ENCODE assay signal across 19 mouse cellular contexts in the genomic region with DNA sequence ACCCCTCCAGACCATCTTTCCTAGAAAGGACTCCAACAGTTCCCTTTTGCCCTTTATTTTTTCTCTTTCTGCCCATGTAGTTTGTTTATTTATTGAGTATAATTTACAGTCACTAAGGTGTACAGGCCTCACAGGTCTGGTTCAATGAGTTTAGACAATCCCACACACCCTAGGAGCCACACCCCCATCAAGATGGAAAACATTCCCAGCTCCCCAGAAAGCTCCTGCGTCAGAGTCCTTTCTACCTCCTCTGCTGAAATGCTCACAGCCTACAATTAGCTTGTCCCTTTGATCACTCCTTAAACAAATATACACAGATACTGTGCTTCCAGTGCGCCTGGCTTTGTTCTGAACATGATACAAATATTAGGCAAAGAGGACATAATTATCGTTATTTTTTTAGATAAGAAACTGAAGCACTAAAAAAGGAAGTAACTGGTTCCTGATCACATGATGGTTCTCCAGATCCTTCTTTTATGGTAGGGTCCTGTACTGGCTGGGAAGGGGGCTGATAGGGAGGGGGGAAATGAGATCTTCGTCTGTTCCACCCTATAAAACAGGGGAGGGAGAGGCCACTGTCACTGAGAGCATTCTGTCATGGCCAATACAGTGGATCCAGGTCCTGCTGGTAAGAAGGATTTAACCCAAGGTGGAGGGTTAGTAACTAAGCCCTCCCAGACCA. TPM values are rescaled to one million over a fixed set of nuclear protein-coding genes. Genes with fewer than 3 reads are reported as not detected.
A peak's percentile ranks its signal among the peaks of the same experiment; 100 is the strongest.
DNase-seq lines count a peak whose midpoint lies in the region; ATAC-seq and TF ChIP-seq lines count a peak whose summit lies in the region.
"Had no signal": no experiment of that assay in that cellular context is flagged by ENCODE, and none has a peak within 500 bp of the region (broad histone marks: within the 10 kb centered on the region; RNA-seq: fewer than 3 reads in every experiment).

No protein-coding gene starts in this region.

- H3K4me1 ChIP-seq in kidney, embryonic 14.5 days (ENCODE audit: control insufficient read depth, insufficient read depth, low read length) = no peaks in the 10 kb centered on the region
- peaks cover 92% of the 10 kb centered on the region for H3K4me1 ChIP-seq in G1E (ENCODE audit: insufficient read depth, low read depth, low read length)
- peaks cover 8% of the 10 kb centered on the region; the same call in 1 of the 2 replicates for H3K4me1 ChIP-seq in embryonic facial prominence, embryonic 10.5 days
- H3K4me1 ChIP-seq: forebrain, embryonic 13.5 days; hindbrain, embryonic 13.5 days had no signal

- TF ChIP-seq CTCF in G1E (IDR thresholded peaks at IDR 0.05; ENCODE audit: low read depth, low read length) = no peak

- H3K27ac ChIP-seq in kidney, embryonic 14.5 days (ENCODE audit: low read depth, low read length) = no peak overlapping the region
- no peak overlapping the region for H3K27ac ChIP-seq in embryonic facial prominence, embryonic 10.5 days (replicated peaks)
- H3K27ac ChIP-seq: forebrain, embryonic 13.5 days; heart, embryonic 10.5 days; hindbrain, embryonic 13.5 days; hindbrain, postnatal 0 days had no signal

- no peak overlapping the region for H3K4me3 ChIP-seq in kidney, embryonic 14.5 days (ENCODE audit: low read length)
- no peak overlapping the region; the same call in 1 of the 2 replicates for H3K4me3 ChIP-seq in G1E (ENCODE audit: low read depth, low read length)
- no peak overlapping the region for H3K4me3 ChIP-seq in embryonic facial prominence, embryonic 10.5 days
- H3K4me3 ChIP-seq: forebrain, embryonic 13.5 days; heart, embryonic 10.5 days; hindbrain, embryonic 13.5 days had no signal

- no peak overlapping the region for H3K4me2 ChIP-seq in kidney, embryonic 14.5 days (replicated peaks; ENCODE audit: low read depth, low read length)
- H3K4me2 ChIP-seq: forebrain, embryonic 13.5 days; hindbrain, embryonic 13.5 days had no signal

- peak; percentile 71 for ATAC-seq in kidney, embryonic 14.5 days (ENCODE audit: low FRiP score, low TSS enrichment)
- peak; percentile 43 for ATAC-seq in G1E (ENCODE audit: extremely low read depth, insufficient number of reproducible peaks, low FRiP score, poor library complexity, severe bottlenecking)
- ATAC-seq in megakaryocyte, adult 5-6 weeks (ENCODE audit: poor library complexity, severe bottlenecking) = peak; percentile 20; the same call in 1 of the 2 replicates
- ATAC-seq: forebrain, embryonic 13.5 days; hindbrain, postnatal 0 days had no signal

- H3K9me3 ChIP-seq in kidney, embryonic 14.5 days (ENCODE audit: control insufficient read depth, low read length) = no peaks in the 10 kb centered on the region
- H3K9me3 ChIP-seq in G1E (replicated peaks) = no peaks in the 10 kb centered on the region
- no peaks in the 10 kb centered on the region for H3K9me3 ChIP-seq in embryonic facial prominence, embryonic 10.5 days
- H3K9me3 ChIP-seq: forebrain, embryonic 13.5 days; heart, embryonic 10.5 days; hindbrain, embryonic 13.5 days had no signal

- no peak overlapping the region for H3K9ac ChIP-seq in kidney, embryonic 14.5 days (ENCODE audit: low read depth, low read length)
- H3K9ac ChIP-seq: forebrain, embryonic 13.5 days; hindbrain, embryonic 13.5 days had no signal

- WGBS in kidney, embryonic 14.5 days = 26% methylated on average over 4 of the region's 4 CpGs
- WGBS in embryonic facial prominence, embryonic 10.5 days = 58% methylated on average over 4 of the region's 4 CpGs

- H3K27me3 ChIP-seq in kidney, embryonic 14.5 days (ENCODE audit: control insufficient read depth, insufficient read depth, low read length) = no peaks in the 10 kb centered on the region; the same call in 1 of the 2 replicates
- no peaks in the 10 kb centered on the region for H3K27me3 ChIP-seq in G1E (ENCODE audit: insufficient read depth, low read length)
- 0 out of 2 replicates have a peak, but pooled peaks cover 3% of the 10 kb centered on the region for H3K27me3 ChIP-seq in embryonic facial prominence, embryonic 10.5 days (replicated peaks; ENCODE audit: low read depth, poor library complexity, severe bottlenecking)
- H3K27me3 ChIP-seq: forebrain, embryonic 13.5 days; hindbrain, embryonic 13.5 days had no signal

- DNase-seq in kidney, postnatal 36 days = no peak
- no peak for DNase-seq in G1E (ENCODE audit: low spot score)
- DNase-seq in brain, adult 2 months (ENCODE audit: low read depth, low spot score) = peak; percentile 64
- no peak for DNase-seq in Muller cell, postnatal 12 days (ENCODE audit: inconsistent ontology term)
- DNase-seq in embryonic facial prominence, embryonic 10.5 days (ENCODE audit: low spot score) = no peak
- DNase-seq in adrenal gland, adult 18-20 months (ENCODE audit: low spot score in 2 of 2) = no peak
- DNase-seq: adrenal gland, postnatal 10 days; cerebellum, adult 18-20 months; cerebellum, adult 9-11 months; cerebellum, postnatal 36 days; gastrocnemius, postnatal 36 days; heart, adult 18-20 months; heart, postnatal 10 days had no signal

- H3K36me3 ChIP-seq in kidney, embryonic 14.5 days (ENCODE audit: control insufficient read depth, insufficient read depth, low read length) = no peaks in the 10 kb centered on the region
- peaks cover 59% of the 10 kb centered on the region for H3K36me3 ChIP-seq in G1E (replicated peaks)
- H3K36me3 ChIP-seq in embryonic facial prominence, embryonic 10.5 days (replicated peaks) = no peaks in the 10 kb centered on the region
- H3K36me3 ChIP-seq: heart, embryonic 10.5 days; hindbrain, embryonic 13.5 days had no signal

RNA-seq across cellular contexts. Expression of gene Mapkapk3, which starts 21.8 kb away (rescaled TPM):
- polyA plus RNA-seq in kidney, embryonic 14.5 days (2014; fragmentation: Nextera tagmentation; extraction: Ambion mirVana) = 3.8 and 6.5 TPM in 2 replicates
- total RNA-seq in G1E (2014; fragmentation: Nextera tagmentation) (41.5 and 66.3 TPM in 2 replicates), G1E (2017) (99.8 and 115 TPM in 2 replicates)
- 60.1 and 72.6 TPM in 2 replicates for polyA plus RNA-seq in G1E (2012)
- 98.6 and 105 TPM in 2 replicates for total RNA-seq in megakaryocyte, adult 5-6 weeks (2015)
- total RNA-seq in megakaryocyte, adult 5-6 weeks (2017) = 156 and 174 TPM in 2 replicates
- polyA plus RNA-seq in embryonic facial prominence, embryonic 10.5 days (2016; fragmentation: Nextera tagmentation; extraction: Ambion mirVana) = 4.9 and 5.1 TPM in 2 replicates
- total RNA-seq in adrenal gland, adult 18-20 months (2021) = 10 to 100 TPM; 42.8 to 55.6 TPM

RNA-seq across cellular contexts. Expression of gene Cish, which starts 28.0 kb away (rescaled TPM):
- 6.3 and 7.1 TPM in 2 replicates for polyA plus RNA-seq in kidney, embryonic 14.5 days (2014; fragmentation: Nextera tagmentation; extraction: Ambion mirVana)
- total RNA-seq in G1E (2014; fragmentation: Nextera tagmentation) (106 TPM in 2 replicates), G1E (2017) (22.1 and 24.7 TPM in 2 replicates)
- polyA plus RNA-seq in G1E (2012) = 151 and 158 TPM in 2 replicates
- 1.7 and 5.3 TPM in 2 replicates for total RNA-seq in megakaryocyte, adult 5-6 weeks (2015)
- total RNA-seq in megakaryocyte, adult 5-6 weeks (2017) = 0.40 and 0.45 TPM in 2 replicates
- polyA plus RNA-seq in embryonic facial prominence, embryonic 10.5 days (2016; fragmentation: Nextera tagmentation; extraction: Ambion mirVana) = 6.7 and 7.2 TPM in 2 replicates
- total RNA-seq in adrenal gland, adult 18-20 months (2021) = 1 to 10 TPM; 7.9 to 9.9 TPM

RNA-seq across cellular contexts. Expression of gene Dock3, which starts 36.2 kb away (rescaled TPM):
- 0.23 and 0.93 TPM in 2 replicates for polyA plus RNA-seq in kidney, embryonic 14.5 days (2014; fragmentation: Nextera tagmentation; extraction: Ambion mirVana)
- not detected in 2 replicates for total RNA-seq in G1E (2014; fragmentation: Nextera tagmentation)
- total RNA-seq in G1E (2017) = 0.33 and 0.46 TPM in 2 replicates
- not detected in 2 replicates for polyA plus RNA-seq in G1E (2012)
- total RNA-seq in megakaryocyte, adult 5-6 weeks (2015) = not detected in 2 replicates
- not detected in 2 replicates for total RNA-seq in megakaryocyte, adult 5-6 weeks (2017)
- 1.3 and 1.7 TPM in 2 replicates for polyA plus RNA-seq in embryonic facial prominence, embryonic 10.5 days (2016; fragmentation: Nextera tagmentation; extraction: Ambion mirVana)
- 1 to 10 TPM; 3.1 to 3.7 TPM for total RNA-seq in adrenal gland, adult 18-20 months (2021)
- total RNA-seq: gastrocnemius, postnatal 36 days had no signal

Comparison
In these comparisons a context has a peak if more than half of its experiments do, and no peak if none do; other contexts are left out.
1. ATAC-seq: peak in every context shown above with its lines; median percentile 71 in kidney, embryonic 14.5 days; 43 in G1E; 20 in megakaryocyte, adult 5-6 weeks.